Mouse (Mus musculus): Measurements from ENCODE around the gene Slc19a2. TPM values are rescaled to one million over a fixed set of nuclear protein-coding genes. Genes with fewer than 3 reads are reported as not detected.

Slc19a2 gene
- polyA plus RNA-seq, 1 experiment = 23.3 TPM

- Histone ChIP-seq H3K27me3 (ENCODE audit: control insufficient read depth, insufficient read depth, low read length) (no peaks in the 10 kb centered on the region), H3K27ac (ENCODE audit: control insufficient read depth, insufficient read depth, low read depth, low read length) (peak within 1 kb of the TSS; percentile 93), H3K4me3 (ENCODE audit: control insufficient read depth, low read depth, low read length) (peak within 1 kb of the TSS; percentile 96), H3K36me3 (ENCODE audit: control insufficient read depth, insufficient read depth, low read length) (no peaks in the 10 kb centered on the region; the same call in 1 of the 2 replicates), H3K4me1 (ENCODE audit: control insufficient read depth, insufficient read depth, low read length) (peaks cover 2% of the 10 kb centered on the region)
- peak; percentile 81 for TF ChIP-seq POLR2A (IDR thresholded peaks at IDR 0.05; ENCODE audit: control insufficient read depth, low read depth, low read length)
- no peak for TF ChIP-seq CTCF (IDR thresholded peaks at IDR 0.05; ENCODE audit: control insufficient read depth, insufficient read depth, insufficient replicate concordance, low read depth, low read length)
These were observed 26.7 kb downstream of the Slc19a2 start, which contains the start of gene Ccdc181 for GRCm38 (mm10) chr1:164275455-164275954. Ccdc181 (plus strand) TSS chr1:164275585.

- Histone ChIP-seq H3K27me3 (ENCODE audit: control insufficient read depth, insufficient read depth, low read length) (no peaks in the 10 kb centered on the region), H3K36me3 (ENCODE audit: control insufficient read depth, insufficient read depth, low read length) (peaks cover 2% of the 10 kb centered on the region), H3K4me3 (ENCODE audit: control insufficient read depth, low read depth, low read length) (no peak overlapping the region; the same call in 1 of the 2 replicates), H3K4me1 (ENCODE audit: control insufficient read depth, insufficient read depth, low read length) (peaks cover 2% of the 10 kb centered on the region), H3K27ac (ENCODE audit: control insufficient read depth, insufficient read depth, low read depth, low read length) (no peak overlapping the region)
- TF ChIP-seq CTCF (IDR thresholded peaks at IDR 0.05; ENCODE audit: control insufficient read depth, insufficient read depth, insufficient replicate concordance, low read depth, low read length) = no peak
- TF ChIP-seq POLR2A (IDR thresholded peaks at IDR 0.05; ENCODE audit: control insufficient read depth, low read depth, low read length) = no peak
These were observed 27.7 kb downstream of the Slc19a2 start for GRCm38 (mm10) chr1:164276552-164276951.

GRCm38 (mm10) chr1:164279332-164279731, 30.5 kb downstream of the Slc19a2 start:
- Histone ChIP-seq H3K4me1 (ENCODE audit: control insufficient read depth, insufficient read depth, low read length) (peaks cover 2% of the 10 kb centered on the region), H3K4me3 (ENCODE audit: control insufficient read depth, low read depth, low read length) (no peak overlapping the region), H3K36me3 (ENCODE audit: control insufficient read depth, insufficient read depth, low read length) (peaks cover 2% of the 10 kb centered on the region), H3K27ac (ENCODE audit: control insufficient read depth, insufficient read depth, low read depth, low read length) (no peak overlapping the region), H3K27me3 (ENCODE audit: control insufficient read depth, insufficient read depth, low read length) (no peaks in the 10 kb centered on the region)
- TF ChIP-seq POLR2A (IDR thresholded peaks at IDR 0.05; ENCODE audit: control insufficient read depth, low read depth, low read length) (no peak), CTCF (IDR thresholded peaks at IDR 0.05; ENCODE audit: control insufficient read depth, insufficient read depth, insufficient replicate concordance, low read depth, low read length) (no peak)

- H3K4me1 ChIP-seq (ENCODE audit: control insufficient read depth, insufficient read depth, low read length) = no peaks in the 10 kb centered on the region
- H3K36me3 ChIP-seq (ENCODE audit: control insufficient read depth, insufficient read depth, low read length) = peaks cover 2% of the 10 kb centered on the region
- H3K27me3 ChIP-seq (ENCODE audit: control insufficient read depth, insufficient read depth, low read length) = no peaks in the 10 kb centered on the region
- H3K27ac ChIP-seq (ENCODE audit: control insufficient read depth, insufficient read depth, low read depth, low read length) = no peak overlapping the region
- H3K4me3 ChIP-seq (ENCODE audit: control insufficient read depth, low read depth, low read length) = no peak overlapping the region
- no peak for TF ChIP-seq CTCF (IDR thresholded peaks at IDR 0.05; ENCODE audit: control insufficient read depth, insufficient read depth, insufficient replicate concordance, low read depth, low read length)
- TF ChIP-seq POLR2A (IDR thresholded peaks at IDR 0.05; ENCODE audit: control insufficient read depth, low read depth, low read length) = no peak
These were observed 35.2 kb downstream of the Slc19a2 start for GRCm38 (mm10) chr1:164284007-164284406.

GRCm38 (mm10) chr1:164287406-164287805, 38.6 kb downstream of the Slc19a2 start:
- TF ChIP-seq POLR2A (IDR thresholded peaks at IDR 0.05; ENCODE audit: control insufficient read depth, low read depth, low read length) (no peak), CTCF (IDR thresholded peaks at IDR 0.05; ENCODE audit: control insufficient read depth, insufficient read depth, insufficient replicate concordance, low read depth, low read length) (no peak)
- H3K36me3 ChIP-seq (ENCODE audit: control insufficient read depth, insufficient read depth, low read length) = no peaks in the 10 kb centered on the region; the same call in none of the 2 replicates

GRCm38 (mm10) chr1:164292040-164292439, 43.2 kb downstream of the Slc19a2 start:
- no peak overlapping the region for H3K27ac ChIP-seq (ENCODE audit: control insufficient read depth, insufficient read depth, low read depth, low read length)
- TF ChIP-seq CTCF (IDR thresholded peaks at IDR 0.05; ENCODE audit: control insufficient read depth, insufficient read depth, insufficient replicate concordance, low read depth, low read length) = no peak
- no peak for TF ChIP-seq POLR2A (IDR thresholded peaks at IDR 0.05; ENCODE audit: control insufficient read depth, low read depth, low read length)
- no peaks in the 10 kb centered on the region for H3K27me3 ChIP-seq (ENCODE audit: control insufficient read depth, insufficient read depth, low read length)
- no peaks in the 10 kb centered on the region; the same call in 1 of the 2 replicates for H3K36me3 ChIP-seq (ENCODE audit: control insufficient read depth, insufficient read depth, low read length)
- no peak overlapping the region for H3K4me3 ChIP-seq (ENCODE audit: control insufficient read depth, low read depth, low read length)
- no peaks in the 10 kb centered on the region for H3K4me1 ChIP-seq (ENCODE audit: control insufficient read depth, insufficient read depth, low read length)

More at GRCm38 (mm10) chr1:164287406-164287805, 38.6 kb downstream of the Slc19a2 start:
- no peaks in the 10 kb centered on the region for H3K27me3 ChIP-seq (ENCODE audit: control insufficient read depth, insufficient read depth, low read length)
- H3K4me3 ChIP-seq (ENCODE audit: control insufficient read depth, low read depth, low read length) = no peak overlapping the region
- no peaks in the 10 kb centered on the region for H3K4me1 ChIP-seq (ENCODE audit: control insufficient read depth, insufficient read depth, low read length)
- no peak overlapping the region for H3K27ac ChIP-seq (ENCODE audit: control insufficient read depth, insufficient read depth, low read depth, low read length)

GRCm38 (mm10) chr1:164294071-164294470, 45.2 kb downstream of the Slc19a2 start:
- H3K4me3 ChIP-seq (ENCODE audit: control insufficient read depth, low read depth, low read length) = no peak overlapping the region
- no peaks in the 10 kb centered on the region for H3K27me3 ChIP-seq (ENCODE audit: control insufficient read depth, insufficient read depth, low read length)
- H3K36me3 ChIP-seq (ENCODE audit: control insufficient read depth, insufficient read depth, low read length) = peaks cover 2% of the 10 kb centered on the region; the same call in 1 of the 2 replicates
- TF ChIP-seq CTCF (IDR thresholded peaks at IDR 0.05; ENCODE audit: control insufficient read depth, insufficient read depth, insufficient replicate concordance, low read depth, low read length) = no peak
- TF ChIP-seq POLR2A (IDR thresholded peaks at IDR 0.05; ENCODE audit: control insufficient read depth, low read depth, low read length) = no peak
- no peak overlapping the region for H3K27ac ChIP-seq (ENCODE audit: control insufficient read depth, insufficient read depth, low read depth, low read length)
- H3K4me1 ChIP-seq (ENCODE audit: control insufficient read depth, insufficient read depth, low read length) = no peaks in the 10 kb centered on the region

Measured in testis, adult 2 months (tissue).